Mouse (Mus musculus) cerebellum, postnatal 36 days (tissue): ENCODE results near the gene Slc25a33.
A peak's percentile ranks its signal among the peaks of the same experiment; 100 is the strongest.

Experiments used
- DNase-seq, 2 experiments: peaks; one replicate each; pipeline ENCODE4 v3.0.0; 2021 to 2022; ENCODE audit warnings: mixed read lengths in 2 of 2

Slc25a33 gene

GRCm38 (mm10) chr4:149774094-149774470, at the start of gene Slc25a33:
Gene Slc25a33, minus strand, starts transcription at chr4:149774277.
- DNase-seq = peak; percentile 96 to 98

DNA sequence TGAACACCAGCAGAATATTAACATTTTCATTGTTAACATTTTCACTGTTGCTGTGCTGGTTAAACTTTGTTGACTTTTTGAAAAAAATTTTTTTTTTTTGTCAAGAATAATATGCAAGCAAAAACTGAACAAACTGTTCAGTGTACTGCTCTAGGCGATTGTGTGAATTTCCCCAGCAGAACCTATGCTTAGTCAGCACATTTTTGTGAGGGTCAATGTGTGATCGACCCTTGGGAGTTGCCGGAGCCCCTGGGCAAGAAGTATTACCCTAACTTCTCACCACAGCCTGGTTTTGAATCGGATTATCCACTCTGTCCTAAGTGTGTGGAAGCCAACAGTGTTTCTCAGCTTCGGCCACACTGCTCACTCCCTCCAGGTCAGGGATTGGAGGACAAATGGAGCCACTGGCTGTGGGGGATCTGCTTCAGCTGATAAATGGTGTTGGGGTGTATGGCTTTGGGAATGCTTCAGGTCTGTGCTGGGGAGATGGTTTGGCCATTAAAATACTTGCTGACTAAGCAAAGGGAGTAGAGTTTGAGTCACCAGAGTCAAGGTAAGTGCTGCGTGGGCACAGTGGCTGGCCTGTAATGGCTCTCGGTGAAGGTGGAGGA, 48.6 kb upstream of the Slc25a33 start:
- DNase-seq = no peak

DNA sequence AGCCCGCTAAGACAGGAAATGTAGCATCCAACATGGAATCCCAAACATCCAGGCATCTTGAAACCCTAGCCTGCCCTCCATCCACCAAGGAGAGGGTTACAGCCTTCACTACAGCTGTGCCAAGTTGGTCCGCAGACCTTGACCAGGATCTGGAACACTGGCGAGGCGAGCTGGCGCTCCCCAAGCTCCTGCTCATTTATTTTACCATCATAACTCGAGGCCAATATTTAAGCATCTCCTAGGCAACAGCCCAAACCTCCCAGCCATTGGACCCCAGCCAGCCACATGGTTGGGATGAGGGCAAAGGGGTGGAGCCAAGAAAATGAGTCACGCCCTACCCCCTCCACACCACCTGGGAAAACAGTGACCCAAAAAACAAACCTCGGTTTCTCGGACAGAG, 48.0 kb upstream of the Slc25a33 start:
- peak; percentile 54 to 63 for DNase-seq

DNA sequence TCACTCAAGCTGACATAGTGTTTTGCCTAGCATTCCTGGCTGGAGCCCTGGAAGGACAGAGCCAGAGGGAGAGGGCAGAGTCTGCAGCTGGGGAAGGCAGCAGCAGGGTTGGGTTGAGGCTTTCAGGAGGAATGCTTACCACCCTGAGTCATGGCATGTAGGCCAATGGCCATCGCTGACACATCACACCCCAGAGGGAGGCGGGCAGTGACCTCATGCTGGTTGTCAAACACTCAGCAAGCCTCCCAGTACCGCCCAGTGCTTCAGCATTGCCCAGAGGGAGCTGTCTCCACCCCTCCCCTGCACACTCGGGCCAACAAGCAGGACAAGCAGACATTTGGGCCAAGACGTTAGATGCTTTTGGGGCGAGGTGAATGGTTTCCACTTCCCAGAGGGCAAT, 46.5 kb upstream of the Slc25a33 start:
- DNase-seq = no peak

DNA sequence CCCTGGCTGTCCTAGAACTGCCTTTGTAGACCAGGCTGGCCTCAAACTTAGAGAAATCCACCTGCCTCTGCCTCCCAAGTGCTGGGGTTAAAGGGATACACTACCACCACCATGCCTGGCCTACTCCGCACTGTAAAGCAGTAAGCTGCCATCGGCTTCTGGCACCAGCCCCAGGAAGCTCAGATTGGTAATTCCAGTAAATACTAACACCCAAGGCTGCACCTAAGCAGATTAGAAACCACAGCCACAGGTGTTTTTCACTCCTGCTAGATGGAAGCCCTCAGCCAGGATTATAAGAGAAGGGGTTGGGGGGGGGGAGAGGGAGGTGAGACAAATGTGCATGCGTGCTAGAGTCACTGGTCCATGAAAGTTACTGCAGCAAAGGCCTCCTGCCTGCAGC, 45.1 kb upstream of the Slc25a33 start:
- no peak for DNase-seq

GRCm38 (mm10) chr4:149816598-149816997, 42.5 kb upstream of the Slc25a33 start:
- DNase-seq = no peak

DNA sequence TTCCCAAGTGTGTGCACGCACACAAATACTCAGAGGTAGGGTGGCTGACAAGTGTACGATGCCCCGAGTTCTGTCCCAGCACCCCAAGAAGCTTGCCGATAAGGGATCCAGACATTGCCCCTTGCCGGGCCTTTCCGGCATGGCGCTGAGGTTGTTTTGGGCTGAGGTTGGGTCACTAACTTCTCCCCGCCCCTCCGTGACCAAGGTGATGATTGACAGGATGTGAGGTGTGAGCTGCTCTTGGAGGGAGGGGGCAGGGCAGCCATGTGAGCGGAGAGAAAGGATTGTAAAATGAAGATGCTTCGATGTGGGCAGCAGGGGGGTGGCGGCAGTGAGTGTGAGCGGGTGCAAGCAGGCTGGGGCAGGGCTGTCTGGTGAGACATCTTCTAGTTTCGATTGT, 41.5 kb upstream of the Slc25a33 start:
- no peak for DNase-seq

- DNase-seq = no peak
Observed at GRCm38 (mm10) chr4:149813409-149814184, 39.5 kb upstream of the Slc25a33 start.

GRCm38 (mm10) chr4:149810372-149810771, 36.3 kb upstream of the Slc25a33 start:
- peak; percentile 34 to 36 for DNase-seq

DNA sequence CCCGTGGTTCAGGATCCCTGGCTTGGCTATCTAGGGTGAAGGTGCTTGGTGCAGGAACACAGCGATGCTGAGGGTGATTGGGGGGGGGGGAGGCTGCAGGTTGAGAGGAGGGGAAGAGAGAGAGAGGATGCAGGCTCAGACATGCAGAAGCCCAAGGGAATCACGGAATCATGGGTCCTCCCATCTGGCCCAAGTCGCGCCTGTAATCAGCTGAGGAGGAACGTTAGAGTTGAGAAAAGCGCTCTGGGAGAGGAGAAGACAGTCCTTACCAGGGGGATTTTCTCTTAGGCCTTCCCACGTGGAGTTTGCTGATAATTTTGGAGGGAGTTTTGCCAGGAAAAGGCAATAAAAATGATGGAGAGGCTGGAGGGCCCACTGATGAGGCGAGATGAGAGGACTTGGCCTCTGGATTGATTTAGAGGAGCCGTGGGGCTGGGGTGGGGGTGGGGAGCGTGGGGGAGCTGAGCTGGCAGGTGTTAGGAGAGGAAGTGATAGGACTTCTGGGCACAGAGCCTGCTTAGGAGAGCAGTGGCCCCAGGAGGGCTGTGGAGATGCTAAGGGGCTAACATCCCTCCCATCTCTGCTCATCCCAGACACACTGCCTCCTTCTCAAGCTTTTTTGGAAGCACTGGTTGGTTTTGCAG, 34.6 kb upstream of the Slc25a33 start:
- DNase-seq = no peak

- no peak for DNase-seq
Observed at GRCm38 (mm10) chr4:149808060-149808567, 34.0 kb upstream of the Slc25a33 start.

DNA sequence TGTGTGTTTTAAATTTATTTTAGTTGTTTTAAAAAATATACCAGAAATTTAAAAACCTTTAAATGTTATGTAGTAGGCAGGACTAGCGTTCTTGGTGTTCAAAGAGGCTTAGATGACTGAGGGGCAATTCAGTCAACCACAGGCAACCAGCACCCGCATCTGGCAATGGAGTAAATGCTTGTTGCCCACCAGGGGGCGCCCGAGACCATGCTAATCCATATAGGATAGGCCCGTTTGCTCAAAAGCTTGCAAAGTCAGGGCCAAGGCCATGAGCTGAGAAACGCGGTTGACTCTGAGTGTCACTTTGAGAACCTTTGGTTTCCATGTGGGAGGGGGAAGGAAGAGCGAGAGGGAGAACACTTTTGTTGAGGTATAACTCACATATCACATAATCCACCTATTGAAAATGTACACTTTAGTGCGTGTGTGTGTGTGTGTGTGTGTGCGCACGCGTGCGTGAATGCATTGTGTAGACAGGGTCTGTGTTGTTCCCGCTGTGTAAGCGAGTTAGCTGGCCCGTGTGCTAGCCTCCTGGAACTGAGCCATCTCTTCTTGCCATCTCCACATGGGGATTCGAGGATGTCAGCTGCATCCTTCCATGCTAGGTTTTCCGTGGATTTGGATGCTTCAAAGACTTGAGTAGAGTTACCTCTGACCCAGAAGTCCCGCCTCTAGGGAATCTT, 32.8 kb upstream of the Slc25a33 start:
- peak; percentile 94 to 95 for DNase-seq

DNA sequence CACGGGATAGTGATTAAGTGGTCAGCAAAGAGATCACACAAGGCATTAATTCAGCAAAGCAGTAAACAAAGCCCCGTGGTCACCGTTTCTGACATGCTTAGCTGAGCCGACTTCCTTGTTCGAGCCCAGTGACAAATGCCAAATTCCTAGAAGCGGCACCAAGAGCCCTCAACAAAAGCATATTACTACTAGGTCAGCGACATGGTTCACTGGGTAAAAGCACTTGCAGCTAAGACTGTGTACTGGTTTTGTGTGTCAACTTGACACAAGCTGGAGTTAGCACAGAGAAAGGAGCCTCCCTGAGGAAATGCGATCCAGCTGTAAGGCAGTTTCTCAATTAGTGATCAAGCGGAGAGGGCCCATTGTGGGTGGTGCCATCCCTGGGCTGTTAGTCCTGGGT, 28.2 kb upstream of the Slc25a33 start:
- no peak for DNase-seq

DNA sequence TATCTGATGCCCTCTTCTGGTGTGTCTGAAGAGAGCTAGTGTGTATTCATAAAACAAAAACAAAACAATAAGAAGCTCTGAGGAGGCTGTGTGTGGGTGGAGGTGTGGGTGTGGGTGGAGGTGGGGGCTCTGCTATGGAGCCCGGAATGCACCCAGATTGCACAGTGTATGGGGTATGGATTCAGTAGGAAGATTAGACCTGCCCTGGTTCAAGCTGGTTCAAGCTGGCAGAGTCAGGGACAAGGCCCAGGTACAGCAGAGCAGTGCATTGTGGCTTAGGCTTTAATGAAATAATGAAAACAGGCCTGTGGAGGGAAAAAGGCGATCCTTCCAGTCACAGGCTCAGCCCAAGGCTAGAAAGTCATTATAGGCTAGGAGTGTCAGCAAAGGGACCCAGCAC, 26.5 kb upstream of the Slc25a33 start:
- no peak for DNase-seq

GRCm38 (mm10) chr4:149800172-149800464, 26.0 kb upstream of the Slc25a33 start:
- no peak for DNase-seq

GRCm38 (mm10) chr4:149799346-149800171, 25.5 kb upstream of the Slc25a33 start:
- DNase-seq = no peak

DNA sequence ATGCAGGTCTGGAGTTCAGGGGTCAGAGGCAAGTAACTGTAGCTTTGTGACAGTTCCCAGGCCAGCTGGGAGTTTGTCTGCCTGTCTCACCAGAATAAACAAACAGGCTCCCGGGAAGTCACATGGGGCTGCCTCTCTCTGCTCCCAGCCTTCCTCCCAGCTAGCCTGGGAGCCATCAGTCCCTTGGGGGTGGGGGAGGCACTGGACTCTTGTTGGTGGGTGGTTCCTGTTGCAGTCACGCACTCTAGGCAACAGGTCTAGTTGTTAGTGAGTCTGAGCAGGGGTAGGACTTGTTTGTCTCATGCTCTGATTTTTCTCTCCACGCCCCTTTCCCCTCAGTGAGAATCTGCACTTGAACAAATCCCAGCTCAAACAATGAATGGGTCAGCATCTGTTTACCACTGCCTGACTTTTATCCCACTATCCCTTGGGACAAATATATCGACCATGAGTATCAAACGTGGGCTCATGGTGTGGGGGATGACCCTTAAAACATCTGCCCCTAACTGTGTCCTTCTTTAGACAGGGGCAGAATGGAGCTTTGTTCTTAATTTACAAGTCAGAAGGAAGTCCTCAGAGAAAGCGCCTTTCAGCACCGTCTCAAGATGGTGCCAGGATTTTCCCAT, 24.7 kb upstream of the Slc25a33 start:
- DNase-seq = no peak

DNA sequence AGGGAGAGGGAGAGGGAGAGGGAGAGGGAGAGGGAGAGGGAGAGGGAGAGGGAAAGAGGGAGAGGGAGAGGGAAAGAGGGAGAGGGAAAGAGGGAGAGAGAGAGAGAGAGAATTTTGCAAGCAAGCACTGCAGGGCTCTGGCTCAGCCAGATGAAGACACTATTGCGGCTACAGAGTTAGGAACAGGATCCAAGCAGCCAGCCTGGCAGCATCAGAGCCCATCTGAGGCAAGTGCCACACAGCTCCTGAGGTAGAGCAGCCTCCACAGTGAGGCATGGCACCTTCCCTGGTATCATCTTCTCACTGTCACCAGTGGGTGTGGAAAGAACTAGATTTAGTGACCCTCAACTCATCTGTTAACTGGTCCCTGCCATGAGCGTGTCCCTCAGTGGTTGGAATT, 24.0 kb upstream of the Slc25a33 start:
- no peak for DNase-seq

DNA sequence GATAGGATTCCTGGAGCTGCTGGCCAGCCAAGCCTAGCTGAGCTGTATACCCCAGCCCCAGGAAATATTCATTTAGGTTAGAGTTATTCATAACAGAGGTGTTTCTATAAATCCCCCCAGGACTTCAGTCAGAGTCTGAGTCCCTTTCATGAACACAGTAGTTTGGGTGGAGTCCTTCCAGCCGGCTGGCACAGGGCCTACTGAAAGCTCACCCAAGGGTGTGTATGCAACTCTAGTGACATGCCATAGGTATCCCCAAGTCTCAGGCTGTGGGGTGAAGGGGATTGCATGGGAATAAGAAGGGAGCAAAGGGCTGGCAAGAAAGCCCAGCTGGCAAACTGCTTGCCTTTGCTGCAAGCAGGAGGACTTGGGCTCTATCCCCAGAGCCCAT, 23.1 kb upstream of the Slc25a33 start:
- DNase-seq = no peak

DNA sequence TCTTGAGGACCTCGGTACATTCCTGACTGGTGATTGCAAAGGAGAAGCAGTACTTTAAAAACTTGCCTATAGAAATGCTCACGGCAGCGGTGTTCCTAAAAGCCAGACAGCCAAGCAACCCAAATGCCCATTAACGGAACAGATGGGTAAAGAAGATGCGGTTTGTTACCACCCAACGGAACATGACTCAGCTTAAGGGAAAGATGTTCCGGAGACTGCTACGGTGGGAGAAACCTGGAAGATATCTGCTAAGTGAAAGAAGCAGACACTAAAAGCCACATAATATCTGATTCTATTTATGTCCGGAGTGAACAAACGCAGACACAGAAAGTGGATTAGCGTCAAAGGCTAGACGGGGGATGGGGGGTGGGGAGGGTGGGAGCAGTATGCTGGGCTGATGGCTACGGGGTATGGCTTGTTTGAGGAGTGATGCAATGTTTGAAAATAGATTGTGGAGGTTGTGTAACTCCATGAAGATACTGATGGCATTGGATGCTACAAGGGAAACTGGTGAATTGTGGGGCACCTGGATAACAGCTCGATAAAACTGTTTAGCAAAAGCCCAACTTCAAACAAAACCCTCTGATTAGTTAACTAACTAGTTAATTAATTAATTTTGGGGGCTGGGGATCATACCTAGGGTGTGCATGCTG, 22.6 kb upstream of the Slc25a33 start:
- DNase-seq = no peak

DNA sequence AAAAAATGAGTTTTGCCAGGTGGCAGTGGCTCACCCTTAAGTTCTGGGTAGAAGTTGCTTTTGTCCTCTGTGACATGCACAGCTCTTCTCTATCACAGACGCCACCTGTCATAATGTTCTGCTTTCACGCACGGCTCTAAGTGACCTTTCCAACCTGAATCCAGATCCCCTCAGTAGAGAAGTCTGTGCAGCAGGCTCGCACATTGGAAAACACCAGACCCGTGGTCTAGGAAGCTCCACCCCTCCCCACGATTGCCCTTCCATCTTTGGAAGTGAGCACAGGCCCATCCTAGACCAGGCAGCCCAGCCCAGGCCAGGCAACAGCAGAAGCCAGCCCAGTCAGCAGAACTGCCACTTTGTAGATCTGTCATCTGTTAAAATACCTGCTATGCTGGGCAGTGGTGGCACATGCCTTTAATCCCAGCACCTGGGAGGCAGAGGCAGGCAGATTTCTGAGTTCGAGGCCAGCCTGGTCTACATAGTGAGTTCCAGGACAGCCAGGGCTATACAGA, 20.9 kb upstream of the Slc25a33 start:
- DNase-seq = no peak

DNA sequence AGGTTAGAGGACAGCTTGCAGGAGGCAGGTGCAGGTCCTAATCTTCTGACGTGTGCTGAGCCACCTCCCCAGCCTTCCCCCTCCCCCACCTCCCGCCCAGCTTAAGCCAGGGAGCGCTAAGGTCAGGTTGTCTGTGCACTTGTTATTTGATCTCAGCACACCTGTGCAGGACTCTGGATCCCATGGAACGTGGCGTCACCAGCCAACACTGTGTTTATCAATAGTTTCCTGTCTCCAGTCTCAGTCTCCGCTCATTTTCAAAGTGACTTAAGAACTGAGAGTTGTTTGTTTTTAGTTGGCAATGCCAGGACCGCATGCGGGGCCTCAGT, 19.9 kb upstream of the Slc25a33 start:
- DNase-seq = no peak
